Mouse (Mus musculus): ENCODE results near the gene Actb. TPM values are rescaled to one million over a fixed set of nuclear protein-coding genes. Genes with fewer than 3 reads are reported as not detected.
A peak's percentile ranks its signal among the peaks of the same experiment; 100 is the strongest.

Gene Actb
- total RNA-seq, 2 experiments from 2014 or later, result 1,025 to 1,358 TPM

DNA sequence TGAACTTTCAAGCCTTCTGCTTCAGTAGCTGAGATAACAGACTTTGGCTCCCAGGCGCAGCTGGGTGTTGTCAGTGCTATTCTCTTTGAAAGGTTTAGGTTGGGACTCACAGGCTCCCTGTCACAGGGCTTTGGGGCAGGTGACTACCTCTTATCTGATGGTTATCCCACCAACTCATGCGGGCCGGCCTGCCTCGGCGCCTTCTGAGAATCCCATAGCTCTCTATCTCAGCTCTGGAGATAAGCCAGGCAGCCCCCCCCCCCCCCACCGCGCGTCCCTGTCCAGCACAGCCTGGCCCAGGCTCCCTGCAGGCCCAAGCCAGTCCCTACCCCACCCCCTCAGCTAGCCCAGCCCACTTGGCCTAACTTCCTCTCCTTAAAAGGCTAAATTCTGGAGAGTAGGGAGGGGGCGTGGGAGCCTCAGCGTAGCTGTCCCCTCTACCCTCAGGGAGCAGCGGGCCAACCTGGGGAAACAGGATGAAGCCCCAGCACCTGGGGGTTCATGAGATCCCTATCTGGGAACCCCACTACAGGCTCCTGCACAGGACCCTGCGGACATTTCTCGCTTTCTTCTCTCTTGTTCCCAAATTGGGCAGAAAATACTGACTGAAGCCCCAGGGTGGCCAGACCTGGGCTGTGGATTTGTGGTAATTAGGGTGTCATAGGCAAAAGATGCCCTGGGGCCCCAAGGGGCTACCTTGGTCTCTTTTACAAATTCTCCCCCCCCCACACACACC, 19.8 kb upstream of the Actb start:
- peak; percentile 67 to 77 for DNase-seq

DNA sequence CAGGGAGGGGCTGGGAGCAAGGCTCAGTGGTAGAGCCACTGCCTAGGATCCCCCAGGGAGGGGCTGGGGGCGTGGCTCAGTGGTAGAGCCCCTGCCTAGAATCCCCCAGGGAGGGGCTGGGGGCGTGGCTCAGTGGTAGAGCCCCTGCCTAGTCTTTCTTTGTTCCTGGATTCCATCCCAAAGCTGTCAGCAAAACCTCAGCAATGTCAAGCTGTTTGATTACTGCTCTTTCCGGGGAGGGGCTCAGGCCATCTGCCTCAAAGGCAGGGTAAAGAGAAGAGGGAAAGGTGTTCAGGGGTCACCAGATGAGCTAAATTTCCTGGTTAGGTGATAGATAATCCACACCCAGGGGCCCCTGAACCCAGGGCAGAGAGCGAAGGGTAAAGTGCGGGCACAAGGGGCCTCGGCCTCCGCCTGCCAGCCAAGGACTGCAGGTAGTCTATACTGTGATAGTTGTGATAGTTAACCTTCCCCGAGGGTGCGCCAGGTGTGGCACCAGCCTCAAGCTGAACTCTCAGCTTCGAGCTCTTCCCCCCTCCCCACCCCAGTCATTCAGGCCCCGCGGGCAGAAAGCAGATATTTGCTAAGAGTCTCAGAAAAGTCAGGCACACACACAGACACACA, 17.9 kb upstream of the Actb start:
- intact Hi-C loops (cut with DNase I), result no loop called here

More for the DNA sequence above, 19.8 kb upstream of the Actb start:
- intact Hi-C loops (cut with DNase I), result loop anchor here (2.0 kb wide), 1 partner anchor 16 kb away; no protein-coding TSS in a partner anchor

DNA sequence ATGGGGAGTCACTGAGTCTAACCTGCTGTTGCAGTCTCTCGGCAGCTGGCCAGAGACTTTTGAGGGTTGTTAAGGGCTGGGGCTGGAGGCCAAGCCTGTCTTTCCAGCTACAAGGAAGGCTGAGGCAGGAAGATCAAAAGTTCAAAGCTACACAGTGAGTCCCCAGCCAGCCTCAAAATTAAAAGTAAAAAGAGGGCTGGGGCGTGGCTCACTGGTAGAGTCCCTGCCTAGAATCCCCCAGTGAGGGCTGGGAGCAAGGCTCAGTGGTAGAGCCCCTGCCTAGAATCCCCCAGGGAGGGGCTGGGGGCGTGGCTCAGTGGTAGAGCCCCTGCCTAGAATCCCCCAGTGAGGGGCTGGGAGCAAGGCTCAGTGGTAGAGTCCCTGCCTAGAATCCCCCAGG, 17.2 kb upstream of the Actb start:
- intact Hi-C loops (cut with DNase I), result no loop called here
- no peak for DNase-seq

More for the DNA sequence above, 17.9 kb upstream of the Actb start:
- no peak for DNase-seq

DNA sequence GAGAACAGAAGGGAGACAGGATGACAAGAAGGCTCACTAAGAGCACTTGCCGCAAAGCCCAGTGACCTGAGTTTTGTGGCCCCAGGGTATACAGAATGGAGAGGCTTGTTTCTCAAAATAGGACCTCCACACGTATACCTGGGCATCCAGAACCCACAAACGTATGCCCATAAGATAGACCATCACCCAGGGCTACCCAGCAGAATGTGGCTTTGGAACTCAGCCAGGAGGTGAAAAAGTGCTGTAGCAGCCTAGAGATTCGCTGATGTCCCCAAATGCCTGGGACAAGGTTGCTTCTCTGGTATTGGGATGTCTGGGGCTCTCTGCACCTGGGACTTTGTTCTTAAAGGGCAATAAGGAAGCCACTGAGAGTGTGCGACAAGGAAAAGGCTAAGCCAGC, 15.7 kb upstream of the Actb start:
- DNase-seq, result no peak
- intact Hi-C loops (cut with DNase I), result no loop called here

DNA sequence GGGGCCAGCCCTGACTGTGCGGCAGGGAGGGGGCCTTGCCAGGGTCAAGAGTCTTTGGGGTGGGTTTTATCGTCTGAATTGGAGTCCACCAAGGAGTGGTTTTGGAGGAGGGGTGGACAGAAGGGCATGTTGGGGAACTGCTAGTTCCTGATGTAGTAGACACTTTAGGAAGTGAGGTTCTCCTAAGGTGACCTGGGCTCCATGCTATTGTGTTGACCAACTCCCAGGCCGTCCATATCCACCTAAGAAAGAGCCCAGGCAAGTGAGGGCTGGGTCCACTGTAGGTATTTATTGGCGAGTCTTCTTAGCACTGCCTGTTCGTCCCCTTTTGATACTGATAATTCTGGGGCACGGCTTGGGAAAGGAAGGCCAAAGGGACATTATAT, 14.5 kb upstream of the Actb start:
- intact Hi-C loops (cut with DNase I), result no loop called here
- DNase-seq, result no peak

DNA sequence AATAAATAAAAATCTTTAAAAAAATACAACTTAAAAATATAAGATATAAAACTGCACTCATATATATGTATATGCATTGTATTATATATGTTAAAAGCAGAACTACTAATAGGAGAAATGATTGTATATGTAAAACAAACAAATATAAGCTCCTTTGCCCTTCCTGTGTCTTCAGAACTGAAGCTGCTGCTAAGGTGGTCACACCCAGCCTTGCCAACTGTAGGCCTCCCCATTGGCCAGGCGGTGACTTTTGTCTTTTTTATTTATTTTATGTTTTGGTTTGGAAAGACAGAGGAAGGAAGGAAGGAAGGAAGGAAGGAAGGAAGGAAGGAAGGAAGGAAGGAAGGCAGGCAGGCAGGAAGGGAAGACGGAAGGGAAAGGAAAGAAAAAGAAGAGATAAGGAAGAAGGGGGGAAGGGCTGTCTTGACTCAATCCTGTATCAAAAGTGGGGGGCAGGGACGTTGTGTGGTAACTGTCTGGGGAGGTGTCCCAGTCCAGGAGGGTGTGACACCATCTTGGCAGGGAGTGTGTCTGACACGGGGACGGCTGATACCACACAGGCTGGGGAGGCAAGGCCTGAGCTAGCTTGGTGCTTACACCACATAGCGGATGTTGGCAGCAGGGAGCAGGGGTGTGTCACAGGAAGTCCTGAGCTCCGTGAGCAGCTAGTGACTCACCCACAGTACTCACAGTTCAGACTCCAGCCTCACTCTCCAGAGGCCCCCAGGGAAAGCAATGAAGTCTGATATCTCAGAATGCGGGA, 13.9 kb upstream of the Actb start:
- intact Hi-C loops (cut with DNase I), result no loop called here
- DNase-seq, result peak; percentile 79 to 80

DNA sequence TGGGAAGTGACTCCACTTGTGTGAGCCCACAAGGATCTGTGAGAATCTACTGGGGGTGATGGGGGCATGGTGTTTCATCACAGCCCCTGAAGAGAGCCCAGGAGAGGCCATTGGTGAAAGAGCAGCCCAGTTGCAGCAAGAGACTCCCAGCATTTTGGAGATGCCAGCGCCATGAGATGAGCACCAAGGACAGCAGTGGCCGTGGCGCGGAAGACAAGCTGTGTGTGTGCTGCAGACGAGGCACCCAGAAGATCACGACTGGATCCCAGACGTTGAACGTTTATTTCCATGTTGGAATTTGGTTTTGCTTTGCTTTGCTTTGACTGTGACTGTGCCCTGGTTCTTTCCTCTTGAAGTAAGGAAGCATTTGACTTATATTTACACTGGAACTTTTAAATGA, 10.8 kb upstream of the Actb start:
- DNase-seq, result no peak
- intact Hi-C loops (cut with DNase I), result no loop called here

DNA sequence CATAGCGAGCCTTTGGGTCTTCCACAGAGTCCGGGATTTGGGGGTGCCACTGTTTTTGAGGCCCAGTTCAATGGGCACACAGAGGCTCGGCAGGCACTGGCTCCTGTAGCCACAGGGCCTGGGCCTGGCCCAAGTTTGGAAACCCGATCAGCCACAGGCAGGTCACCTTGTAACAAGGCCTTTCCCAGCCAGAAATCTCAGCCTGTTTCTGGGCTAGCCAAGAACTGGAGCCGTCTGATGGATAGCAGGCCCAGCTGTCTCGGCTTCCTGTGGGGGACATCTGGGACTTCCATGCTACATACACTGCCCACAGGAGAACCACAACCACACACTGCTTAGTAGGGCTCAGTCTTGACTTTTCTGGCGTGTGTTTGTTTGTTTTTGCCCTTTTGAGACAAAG, 10.0 kb upstream of the Actb start:
- intact Hi-C loops (cut with DNase I), result no loop called here
- peak in 1 of 2 experiments; percentile 32 for DNase-seq

DNA sequence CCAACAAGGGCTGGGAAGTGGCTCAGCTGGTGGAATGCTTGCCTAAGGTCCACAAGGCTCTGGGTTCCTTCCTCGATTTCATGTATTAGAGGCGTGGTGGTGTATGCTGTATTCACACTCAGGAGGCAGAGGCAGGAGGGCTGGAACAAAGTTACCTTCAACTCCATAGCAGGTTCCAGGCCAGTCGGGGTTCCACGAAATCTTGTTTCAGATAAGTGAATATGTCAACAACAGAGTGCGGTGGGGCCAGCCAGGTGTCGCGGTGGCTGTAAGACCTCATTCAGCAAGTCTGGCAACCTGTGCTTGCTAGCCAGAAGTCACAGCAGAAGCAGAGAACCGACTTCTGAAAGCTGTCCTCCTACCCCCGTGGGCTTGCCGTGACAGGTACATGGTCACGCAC, 8.7 kb upstream of the Actb start:
- no peak for DNase-seq
- intact Hi-C loops (cut with DNase I), result no loop called here

DNA sequence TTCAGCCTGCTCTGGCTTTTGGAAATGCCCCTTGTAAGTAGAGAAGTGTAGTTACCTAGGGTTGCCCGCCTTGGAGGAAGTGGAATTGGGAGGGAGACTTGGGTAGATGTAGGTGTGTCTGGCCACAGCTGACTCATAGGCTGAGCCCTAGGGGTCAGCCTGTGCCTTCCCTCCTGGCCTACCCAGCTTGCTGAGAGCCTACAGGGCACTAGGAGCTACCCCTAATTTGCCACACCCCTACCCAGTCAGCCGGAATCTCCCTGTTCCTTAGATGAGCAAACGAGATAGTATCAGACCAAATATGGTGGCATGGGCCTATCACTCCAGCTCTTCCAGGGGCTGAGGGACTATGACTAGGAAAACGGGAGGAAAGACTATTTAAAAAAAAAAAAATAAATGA, 6.2 kb upstream of the Actb start:
- DNase-seq, result no peak
- intact Hi-C loops (cut with DNase I), result no loop called here

DNA sequence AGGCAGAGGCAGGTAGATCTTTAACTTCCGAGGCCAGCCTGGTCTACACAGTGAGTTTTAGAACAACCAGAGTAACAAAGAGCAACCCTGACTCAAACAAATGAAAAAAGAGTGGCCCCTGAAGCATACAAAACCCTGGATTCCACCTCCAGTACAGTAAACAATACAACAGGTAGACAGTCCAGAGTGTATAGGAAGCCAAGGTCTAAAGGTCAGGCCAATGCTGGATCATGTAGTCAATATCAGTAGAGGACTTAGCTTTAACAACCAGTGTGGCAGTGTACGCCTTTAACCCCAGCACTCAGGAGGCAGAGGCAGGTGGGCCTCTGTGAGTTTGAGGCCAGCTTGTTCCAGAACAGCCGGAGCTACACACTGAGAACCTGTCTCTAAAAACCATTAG, 5.8 kb upstream of the Actb start:
- intact Hi-C loops (cut with DNase I), result no loop called here
- no peak for DNase-seq

DNA sequence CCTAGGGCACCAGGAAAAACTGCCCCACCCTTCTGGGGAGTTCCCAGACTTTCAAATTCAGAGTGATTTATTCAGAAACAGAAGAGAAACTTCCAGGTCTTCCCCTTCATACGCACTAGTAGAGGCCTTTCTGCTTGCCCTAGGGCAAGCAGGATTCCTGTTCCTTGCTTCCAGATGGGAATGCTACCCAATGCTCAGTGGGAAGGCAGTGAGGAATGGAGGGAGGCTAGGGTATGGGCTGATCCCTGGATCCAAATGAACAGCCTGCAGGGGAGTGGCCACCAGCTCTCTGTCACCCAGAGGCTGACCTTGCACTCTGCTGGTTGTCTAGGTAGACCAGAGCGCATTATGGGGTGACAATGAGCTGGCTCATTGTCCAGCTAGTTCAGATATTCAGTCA, 5.1 kb upstream of the Actb start:
- intact Hi-C loops (cut with DNase I), result loop anchor here (2.0 kb wide), 1 partner anchor 15 kb away; no protein-coding TSS in a partner anchor
- DNase-seq, result no peak

DNA sequence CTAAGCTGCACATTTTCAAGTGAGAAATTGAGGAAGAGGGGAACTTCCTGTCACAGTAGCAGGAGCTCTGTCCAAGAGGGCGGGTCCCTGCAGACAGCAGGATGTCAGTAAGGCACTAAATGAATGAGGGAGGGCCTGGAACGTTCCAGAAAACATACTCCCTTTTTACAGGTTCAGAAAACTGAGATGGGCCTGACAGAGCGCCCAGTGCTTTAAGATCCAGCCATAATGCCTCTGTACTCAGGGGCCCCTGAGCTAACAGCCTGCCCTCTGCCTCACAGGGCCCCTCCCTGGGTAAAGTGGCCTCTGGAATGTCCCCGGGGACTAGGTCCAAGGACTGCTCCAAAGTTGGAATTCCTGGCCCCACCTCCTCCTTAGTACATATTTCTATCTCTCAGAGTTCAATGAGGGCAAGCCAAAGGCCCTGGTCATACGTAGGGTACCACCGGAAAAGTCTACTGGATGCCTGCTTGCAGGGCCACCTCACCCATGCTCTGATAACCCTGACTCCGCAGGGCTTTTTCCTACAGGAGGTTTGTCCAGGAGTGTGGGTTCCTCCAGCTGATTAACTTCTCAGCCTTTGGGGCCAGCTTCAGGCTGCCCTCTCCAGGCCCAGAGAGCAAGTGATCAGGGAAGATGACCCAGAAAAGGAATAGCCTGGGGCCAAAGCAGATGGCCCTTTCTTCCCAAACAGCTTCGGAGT, 3.2 kb upstream of the Actb start:
- DNase-seq, result peak; percentile 54 to 64
- intact Hi-C loops (cut with DNase I), result loop anchor here (2.0 kb wide), 1 partner anchor 17 kb away; no protein-coding TSS in a partner anchor

DNA sequence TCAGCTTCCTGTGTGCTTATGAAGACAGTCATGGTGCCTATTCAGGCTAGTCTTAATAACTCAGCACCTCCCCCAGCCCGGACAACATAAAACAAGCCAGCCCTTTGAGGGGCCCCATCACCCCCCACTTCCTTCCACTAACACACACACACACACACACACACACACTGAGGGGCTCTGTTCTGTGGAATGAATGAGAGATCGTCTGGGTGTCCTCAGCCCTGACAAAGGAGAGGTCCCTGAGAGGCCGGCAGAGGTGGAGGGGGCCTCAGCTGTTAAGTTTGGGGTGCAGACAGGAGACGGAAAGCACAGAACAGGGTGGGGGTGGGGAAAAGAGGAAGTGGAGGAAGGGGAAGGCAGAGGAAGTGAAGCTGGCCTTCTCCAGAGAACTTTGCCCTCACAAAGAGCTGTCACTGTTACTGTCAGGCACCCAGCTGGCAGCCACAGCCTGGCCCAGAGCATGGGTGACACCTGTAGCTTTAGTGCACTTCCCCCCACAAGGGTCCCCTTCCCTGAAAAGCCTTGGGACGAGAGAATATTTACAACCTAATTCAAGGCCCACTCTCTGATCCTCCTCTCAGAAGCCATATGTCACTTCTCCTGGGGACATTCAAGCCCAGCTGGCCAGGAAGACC, 2.5 kb upstream of the Actb start:
- intact Hi-C loops (cut with DNase I), result no loop called here
- DNase-seq, result no peak

DNA sequence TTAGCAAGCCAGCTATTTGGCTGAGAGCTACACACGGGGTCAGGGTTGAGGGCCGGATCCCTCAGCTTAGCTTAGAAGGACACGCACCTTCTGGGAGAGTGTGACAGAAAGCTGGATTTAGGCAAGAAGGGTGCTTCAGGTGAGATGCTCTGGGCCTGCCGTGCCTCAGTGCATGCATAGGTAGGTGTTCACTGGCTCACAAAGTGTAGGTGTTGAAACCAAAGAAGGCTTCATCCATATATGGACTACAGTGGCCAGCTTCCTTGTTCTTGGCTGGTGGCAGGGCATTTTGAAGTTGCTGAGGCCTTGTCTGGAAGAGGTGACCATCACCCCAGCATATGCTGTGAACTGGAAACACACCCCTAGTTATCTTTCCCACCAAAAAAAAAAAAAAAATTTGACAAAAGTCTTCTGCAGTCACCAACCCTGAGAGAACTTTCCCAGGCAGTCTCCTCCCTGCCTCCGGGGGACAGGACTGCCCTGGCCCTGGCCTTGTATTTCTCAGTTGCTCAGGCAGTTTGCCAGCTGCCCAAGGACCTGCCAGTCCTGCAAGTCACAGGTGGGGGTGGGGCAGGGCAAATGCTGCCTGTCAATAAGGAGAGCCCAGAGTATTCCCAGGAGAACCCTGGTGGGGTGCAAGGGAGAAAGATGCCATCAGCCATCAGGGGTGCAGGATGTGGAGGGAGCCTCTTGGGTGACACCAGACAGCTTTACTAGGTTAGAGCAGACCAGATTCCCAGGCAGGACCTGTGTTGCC, 1.4 kb upstream of the Actb start:
- peak; percentile 72 to 77 for DNase-seq
- intact Hi-C loops (cut with DNase I), result no loop called here

DNA sequence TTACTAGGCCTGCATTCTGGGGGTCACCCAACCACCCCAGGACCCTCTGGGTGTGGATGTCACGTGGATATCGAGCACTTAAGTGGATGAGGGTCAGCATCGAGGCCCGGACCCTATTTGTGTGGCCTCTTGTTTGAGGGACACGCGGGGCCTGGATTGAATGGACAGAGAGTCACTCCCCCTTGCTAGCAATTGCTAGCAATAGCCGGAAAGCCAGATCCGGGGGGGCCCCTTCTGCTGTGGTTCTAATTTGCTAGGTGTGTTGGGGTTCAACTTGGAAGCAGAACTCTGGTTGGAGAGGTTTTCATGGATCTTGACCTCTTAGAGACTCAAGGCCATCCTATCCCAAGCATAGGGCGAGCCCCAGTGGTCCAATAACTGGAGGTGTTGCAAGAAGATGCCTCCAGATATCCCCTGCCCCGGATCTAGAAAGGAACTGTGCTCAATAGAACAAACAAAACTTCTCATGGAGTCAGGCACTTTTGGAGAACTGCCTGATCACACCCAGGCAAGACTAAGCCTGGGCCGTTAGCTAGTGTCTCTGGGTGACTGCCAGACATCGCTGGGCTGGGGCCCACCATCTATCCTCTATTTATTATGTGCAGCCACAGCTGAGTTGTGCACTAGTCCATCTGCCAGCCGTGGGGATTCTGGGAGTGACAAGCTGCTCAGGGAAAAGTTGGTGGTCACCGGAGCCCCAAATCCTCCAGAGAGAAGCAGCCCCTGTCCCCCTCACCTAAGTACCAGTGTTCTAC, 671 bp upstream of the Actb start:
- peak; percentile 59 to 72 for DNase-seq
- intact Hi-C loops (cut with DNase I), result no loop called here

DNA sequence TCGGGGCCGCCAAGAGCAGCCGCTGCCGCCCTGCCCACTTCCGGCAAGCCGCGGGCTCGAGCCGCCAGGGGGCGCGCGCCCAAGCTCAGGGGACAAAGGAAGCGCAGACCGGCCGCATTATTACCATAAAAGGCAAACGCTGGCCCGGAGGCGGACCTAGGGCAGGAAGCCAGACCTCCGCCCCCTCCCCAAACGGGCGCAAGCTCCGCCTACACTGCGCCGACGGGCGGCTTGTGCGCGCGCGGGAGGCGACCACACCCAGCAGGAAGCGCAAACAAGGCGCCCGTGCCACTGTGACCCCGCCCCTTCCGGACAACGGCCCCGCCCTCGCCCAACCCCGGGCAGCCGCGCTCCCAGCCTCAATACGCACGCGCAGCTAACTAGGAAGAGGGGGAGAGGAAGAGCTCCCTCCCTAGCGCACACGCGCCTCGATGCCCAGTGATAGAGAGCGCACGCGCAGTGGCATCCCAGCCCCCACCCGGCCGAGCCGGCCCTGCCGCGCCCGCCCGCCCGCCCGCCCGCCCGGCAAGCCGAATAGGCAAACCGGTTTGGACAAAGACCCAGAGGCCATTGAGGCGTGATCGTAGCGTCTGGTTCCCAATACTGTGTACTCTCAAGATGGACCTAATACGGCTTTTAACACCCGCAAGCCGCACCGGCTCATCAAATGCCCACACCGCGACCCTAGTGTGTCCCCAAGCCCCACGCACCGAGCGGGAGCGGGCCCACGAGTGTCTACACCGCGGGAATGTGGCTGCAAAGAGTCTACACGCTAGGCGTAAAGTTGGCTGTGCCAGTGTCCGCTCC, 626 bp downstream of the Actb start:
- peak; percentile 99 to 100 for DNase-seq
- intact Hi-C loops (cut with DNase I), result loop anchor here (2.0 kb wide), 3 partner anchors 25 to 89 kb away; partner anchors contain the start of gene Tnrc18
